Mouse (Mus musculus) kidney, postnatal 25 days (tissue): ENCODE data around the gene Bnip2.
A peak's percentile ranks its signal among the peaks of the same experiment; 100 is the strongest.
"Not testable (repeated sequence)": the region's sequence is repeated elsewhere in the genome, so short reads cannot be mapped to it uniquely, and the experiment has no call there.

Source experiments
- DNase-seq, 2 experiments: peaks; one replicate each; pipeline ENCODE4 v3.0.0; 2021; ENCODE audit warnings: mixed read lengths in 2 of 2

Bnip2 gene

DNA sequence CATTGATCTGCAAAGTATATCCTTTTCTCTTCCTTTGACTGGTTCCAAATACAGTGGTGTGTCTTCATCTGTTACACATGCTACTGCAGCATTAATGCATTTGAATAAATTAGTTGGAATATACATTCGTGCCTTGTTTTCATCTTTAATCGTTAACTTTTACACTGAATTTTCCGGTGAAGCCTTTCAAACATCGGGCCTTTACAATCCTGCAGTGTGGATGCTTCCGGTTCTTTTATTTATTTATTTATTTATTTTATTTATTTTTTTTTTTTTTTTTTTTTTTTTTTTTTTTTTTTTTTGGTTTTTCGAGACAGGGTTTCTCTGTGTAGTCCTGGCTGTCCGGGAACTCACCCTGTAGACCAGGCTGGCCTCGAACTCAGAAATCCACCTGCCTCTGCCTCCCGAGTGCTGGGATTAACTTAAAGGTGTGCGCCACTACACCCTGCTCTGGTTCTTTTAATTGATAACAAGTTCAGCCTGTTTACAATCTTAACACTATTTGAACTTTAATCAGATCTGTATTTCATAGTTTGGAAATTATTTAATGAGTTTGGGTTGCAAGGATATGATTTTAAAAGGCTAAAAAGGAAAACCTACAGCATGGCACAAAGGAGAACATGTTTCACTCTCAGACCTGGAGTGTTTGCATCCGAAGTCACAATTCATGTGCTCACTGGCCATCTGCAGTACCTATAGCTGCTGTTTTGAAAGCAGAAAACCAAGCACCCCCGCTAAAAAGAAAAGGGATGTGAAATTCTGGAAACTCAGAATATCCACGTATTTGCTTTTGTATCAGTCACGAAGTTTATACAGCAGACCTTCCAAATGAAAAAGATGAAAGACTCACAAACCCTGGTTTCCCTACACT lies 22.5 kb downstream of the Bnip2 start:
- no peak for DNase-seq

DNA sequence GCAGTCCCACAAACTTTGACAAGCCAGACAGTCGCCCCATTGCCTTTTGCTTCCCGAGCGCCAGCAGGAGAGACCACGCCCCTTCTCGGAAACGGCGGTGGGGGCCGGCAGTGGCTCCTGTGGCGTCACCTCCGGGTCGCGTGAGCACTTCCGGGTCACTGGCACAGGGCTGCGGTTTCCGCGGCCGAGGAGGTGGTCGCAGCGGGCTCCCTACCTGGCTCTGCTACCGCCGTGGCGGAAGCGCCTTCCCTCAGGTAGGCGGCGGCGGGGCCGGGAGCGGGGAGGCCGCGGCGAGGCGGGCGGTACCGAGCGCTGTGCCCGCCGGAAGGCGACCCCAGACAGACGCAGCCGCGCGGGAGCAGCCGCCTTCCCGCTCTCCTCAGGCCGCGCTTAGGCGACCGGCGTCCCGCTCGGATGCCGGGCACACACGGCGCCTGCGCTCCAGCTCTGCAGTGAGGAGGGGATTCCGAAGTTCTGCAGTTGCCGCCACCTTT lies 23.2 kb downstream of the Bnip2 start, which contains the start of gene Gtf2a2:
Gene Gtf2a2 (plus strand): TSS at position 143 of the 494 bp plus-strand sequence.
- DNase-seq, result peak; percentile 96

DNA sequence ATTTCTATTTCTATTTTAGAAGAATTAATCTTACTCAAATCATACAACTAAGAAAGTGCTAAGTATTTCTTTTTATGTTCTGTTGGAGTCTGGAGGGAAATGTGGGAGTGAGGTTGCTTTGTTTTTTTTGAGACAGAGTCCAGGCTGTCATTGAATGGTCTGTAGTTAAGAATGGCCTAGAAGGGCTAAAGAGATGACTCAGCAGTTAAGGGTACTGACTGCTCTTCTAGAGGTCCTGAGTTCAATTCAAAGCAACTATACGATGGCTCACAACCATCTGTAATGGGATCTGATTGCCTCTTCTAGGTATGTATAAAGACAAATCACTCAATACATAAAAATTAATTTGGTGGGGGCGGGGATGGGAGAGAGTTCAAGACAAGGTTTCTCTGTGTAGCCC lies 26.4 kb downstream of the Bnip2 start:
- no peak for DNase-seq

- DNase-seq, result no peak
Observed at GRCm38 (mm10) chr9:70018879-70019278, 29.6 kb downstream of the Bnip2 start.

GRCm38 (mm10) chr9:70021610-70022009 lies 32.3 kb downstream of the Bnip2 start:
- DNase-seq, result no peak

- no peak for DNase-seq
Observed at GRCm38 (mm10) chr9:70022083-70022482, 32.8 kb downstream of the Bnip2 start.

DNA sequence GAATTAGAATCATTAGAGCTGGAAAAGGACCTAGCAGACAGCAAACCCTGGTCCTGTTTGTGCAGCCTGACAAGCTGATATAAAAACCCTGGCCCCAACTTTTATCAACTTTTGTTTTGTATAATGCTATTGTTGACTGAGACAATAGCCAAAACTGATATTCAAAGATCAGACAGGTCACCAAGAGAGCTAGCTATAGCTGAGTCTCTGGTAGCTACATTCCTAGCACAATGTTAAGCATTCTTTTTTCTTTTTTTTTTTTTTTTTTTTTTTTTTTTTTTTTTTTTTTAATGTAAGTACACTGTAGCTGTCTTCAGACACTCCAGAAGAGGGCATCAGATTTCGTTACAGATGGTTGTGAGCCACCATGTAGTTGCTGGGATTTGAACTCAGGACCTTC lies 34.3 kb downstream of the Bnip2 start:
- not testable (repeated sequence) for DNase-seq

- no peak for DNase-seq
Observed at GRCm38 (mm10) chr9:70024648-70025047, 35.4 kb downstream of the Bnip2 start.

DNA sequence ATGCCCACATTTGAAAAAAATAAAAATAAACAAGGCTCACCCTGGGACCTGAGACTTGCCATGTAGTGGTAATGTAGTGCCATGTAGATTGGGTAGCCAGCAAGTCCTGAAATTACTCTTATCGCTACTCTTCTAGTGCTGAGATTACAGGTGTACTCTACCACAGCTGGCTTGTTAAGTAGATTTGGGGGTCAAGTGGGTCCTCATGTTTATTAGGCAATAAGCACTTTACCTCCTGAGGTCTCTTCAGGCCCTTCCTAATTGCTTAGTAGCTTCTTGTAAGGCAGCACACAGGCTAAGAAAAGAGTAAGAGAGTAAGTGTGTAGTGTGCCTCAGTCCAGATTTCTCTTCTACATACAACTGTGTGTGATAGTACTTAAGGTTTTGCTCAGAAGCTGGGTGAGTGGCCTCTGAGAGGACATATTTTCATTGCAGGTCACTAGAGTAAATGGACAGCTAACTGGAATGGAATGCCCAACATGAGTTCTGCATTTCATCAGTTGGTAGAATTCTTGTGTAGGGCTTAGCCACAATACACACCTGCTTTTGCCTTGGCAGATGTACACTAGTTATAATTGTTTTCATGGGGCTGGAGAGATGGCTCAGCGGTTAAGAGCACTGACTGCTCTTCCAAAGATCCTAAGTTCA lies 36.2 kb downstream of the Bnip2 start:
- no peak for DNase-seq

- no peak for DNase-seq
Observed at GRCm38 (mm10) chr9:70032167-70032566, 42.9 kb downstream of the Bnip2 start.

DNA sequence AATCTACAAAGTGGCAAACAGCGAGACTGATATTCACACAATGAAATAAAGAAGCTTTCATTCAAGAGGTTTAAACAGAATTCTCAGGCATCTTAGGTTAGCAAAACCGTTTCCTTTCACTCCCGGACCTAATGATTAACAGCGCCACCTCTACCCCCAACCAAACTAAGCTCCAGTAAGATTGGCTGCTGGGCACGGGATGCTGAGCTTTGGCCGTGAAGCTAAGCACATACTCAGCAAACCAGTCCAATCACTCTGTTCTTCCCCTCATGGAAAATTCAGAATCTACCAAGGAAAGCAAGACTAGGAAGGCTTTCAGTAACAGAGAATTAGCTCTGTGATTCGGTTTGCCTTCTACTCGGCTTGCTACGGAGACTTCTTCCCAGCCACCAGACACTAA lies 43.8 kb downstream of the Bnip2 start:
- peak; percentile 60 to 63 for DNase-seq

GRCm38 (mm10) chr9:70034702-70035101 lies 45.4 kb downstream of the Bnip2 start:
- DNase-seq, result no peak

DNA sequence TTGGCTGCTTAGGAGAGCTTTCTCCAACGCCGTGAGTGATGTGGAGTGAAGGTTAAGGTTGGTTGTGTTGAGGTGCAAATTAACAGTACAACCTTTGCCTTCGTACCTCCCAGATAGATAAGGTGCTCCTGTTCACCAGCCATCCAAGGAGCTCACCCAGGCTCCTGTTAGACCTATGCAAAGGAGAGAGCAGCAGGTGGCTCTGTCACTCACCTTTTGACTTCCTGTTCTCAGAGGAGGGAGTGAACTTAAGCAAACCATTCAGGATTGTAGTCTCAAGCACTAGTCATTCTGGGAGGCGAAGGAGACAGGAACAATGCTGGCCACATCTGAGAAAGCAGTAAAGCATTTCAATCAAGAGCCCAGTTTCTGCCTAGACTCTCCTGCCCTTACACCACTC lies 47.4 kb downstream of the Bnip2 start:
- no peak for DNase-seq

- no peak for DNase-seq
Observed at GRCm38 (mm10) chr9:70037988-70038387, 48.7 kb downstream of the Bnip2 start, which contains the start of gene Gcnt3. Gene Gcnt3 (minus strand): TSS chr9:70038088.

DNA sequence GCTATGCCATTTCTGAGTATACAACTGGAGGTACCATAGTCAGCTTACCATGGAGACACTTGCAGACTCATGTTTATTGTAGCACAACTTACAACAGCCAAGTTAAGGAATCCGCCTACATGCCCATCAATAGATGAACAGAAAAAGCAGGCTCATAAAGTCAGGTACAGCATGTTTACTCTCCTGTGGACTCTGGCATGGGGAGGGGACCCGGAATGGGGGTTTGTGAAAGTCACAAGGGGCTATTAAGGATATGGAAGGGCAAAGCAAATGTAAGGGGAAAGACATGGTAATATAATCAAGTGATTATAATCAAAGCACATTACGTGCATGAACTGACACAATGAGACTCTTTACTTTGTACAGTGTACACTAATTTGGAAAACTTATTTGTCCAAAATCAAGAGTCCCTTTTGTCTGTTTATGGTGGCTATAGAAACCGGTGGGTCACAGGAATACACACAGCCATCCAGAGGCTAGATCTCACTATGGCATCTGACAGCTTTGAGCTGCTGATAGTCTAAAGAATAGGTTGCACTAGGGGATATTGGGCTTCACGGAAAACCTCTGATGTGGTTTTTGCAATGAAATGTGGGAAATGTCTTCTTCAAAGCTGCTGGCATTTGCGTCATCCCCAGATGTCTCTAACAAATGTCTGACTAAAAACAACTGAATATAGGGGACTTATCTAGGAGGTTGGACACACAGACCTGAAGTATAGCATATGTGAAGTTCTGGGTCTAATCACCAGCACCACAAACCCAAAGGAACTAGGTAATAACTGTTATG lies 50.5 kb downstream of the Bnip2 start:
- no peak for DNase-seq

- no peak for DNase-seq
Observed at GRCm38 (mm10) chr9:70040570-70040969, 51.3 kb downstream of the Bnip2 start.

DNA sequence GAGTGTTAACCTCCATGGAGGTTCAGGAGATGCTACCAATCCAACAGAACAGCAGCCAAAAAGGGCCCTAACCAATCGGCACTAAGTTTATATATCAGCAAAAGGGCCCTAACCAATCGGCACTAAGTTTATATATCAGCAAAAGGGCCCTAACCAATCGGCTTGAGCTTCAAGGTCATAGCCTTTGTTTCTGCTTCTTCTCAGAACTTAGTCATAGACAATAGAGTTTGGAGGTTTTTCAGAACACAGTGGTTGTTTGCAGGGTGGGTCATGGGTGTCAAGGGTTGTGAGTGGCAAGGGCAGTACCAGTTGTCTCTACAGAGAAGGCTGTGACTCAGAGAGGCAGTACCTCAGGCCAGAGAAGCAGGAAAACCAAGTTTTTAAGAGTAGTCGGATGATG lies 52.9 kb downstream of the Bnip2 start:
- no peak for DNase-seq

DNA sequence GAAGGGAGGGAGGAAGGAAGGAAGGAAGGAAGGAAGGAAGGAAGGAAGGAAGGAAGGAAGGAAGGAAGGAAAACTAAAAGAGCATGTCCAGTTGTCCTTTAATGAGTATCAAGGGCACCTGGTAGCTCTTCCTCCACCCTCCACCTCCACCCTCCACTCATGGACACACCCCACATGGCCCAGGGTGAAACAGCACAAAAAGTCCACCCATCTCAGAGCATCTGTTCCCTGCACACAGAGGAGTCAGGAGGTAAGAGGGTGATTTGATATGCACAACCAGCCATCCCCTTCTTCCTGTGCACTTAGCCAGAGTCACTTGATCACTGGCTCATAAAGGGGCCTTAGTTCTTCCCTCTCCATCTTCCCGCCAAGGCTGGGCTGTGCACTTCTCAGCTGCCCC lies 53.7 kb downstream of the Bnip2 start:
- no peak for DNase-seq

DNA sequence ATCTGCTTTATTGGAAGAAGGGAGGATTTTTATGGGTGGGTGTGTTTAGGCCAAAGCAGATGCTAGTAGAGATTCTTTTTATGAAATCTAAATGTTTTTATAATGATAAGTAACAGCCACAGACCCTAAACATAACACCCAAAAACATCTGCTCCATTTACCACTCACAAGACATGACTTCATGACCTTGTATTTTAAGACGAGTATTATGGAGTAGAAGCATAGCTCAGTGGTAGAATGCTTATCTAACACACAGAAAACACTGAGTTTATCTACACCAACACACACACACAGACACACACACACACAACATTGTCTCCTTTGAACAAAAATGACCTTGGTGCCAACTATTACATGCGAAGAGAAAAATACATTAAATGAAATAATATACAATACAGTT lies 55.6 kb downstream of the Bnip2 start:
- DNase-seq, result no peak

GRCm38 (mm10) chr9:70046255-70046654 lies 57.0 kb downstream of the Bnip2 start:
- no peak for DNase-seq

- no peak for DNase-seq
Observed at GRCm38 (mm10) chr9:70047839-70048238, 58.6 kb downstream of the Bnip2 start.

- DNase-seq, result no peak
Observed at GRCm38 (mm10) chr9:70048280-70048679, 59.0 kb downstream of the Bnip2 start.

- peak; percentile 23 to 45 for DNase-seq
Observed at GRCm38 (mm10) chr9:70048751-70049415, 59.6 kb downstream of the Bnip2 start.
